26 mouse cellular contexts compared by ENCODE assay signal in genomic region chr6:146967836-146968235, GRCm38 (mm10). TPM values are rescaled to one million over a fixed set of nuclear protein-coding genes. Genes with fewer than 3 reads are reported as not detected.
A peak's percentile ranks its signal among the peaks of the same experiment; 100 is the strongest.
DNase-seq lines count a peak whose midpoint lies in the region; TF ChIP-seq lines count a peak whose summit lies in the region.
"Had no signal": no experiment of that assay in that cellular context is flagged by ENCODE, and none has a peak within 500 bp of the region (broad histone marks: within the 10 kb centered on the region; RNA-seq: fewer than 3 reads in every experiment).

No protein-coding gene starts in this region.

- no peak overlapping the region for H3K27ac ChIP-seq in heart, embryonic 10.5 days

- no peak for TF ChIP-seq POLR2A in myocyte (IDR thresholded peaks at IDR 0.05; ENCODE audit: insufficient read length, low read depth)

- no peaks in the 10 kb centered on the region for H3K27me3 ChIP-seq in heart, embryonic 10.5 days (ENCODE audit: insufficient read depth, poor library complexity, severe bottlenecking)
- H3K27me3 ChIP-seq in myocyte (ENCODE audit: control insufficient read depth, insufficient read depth, insufficient read length), result no peaks in the 10 kb centered on the region
- H3K27me3 ChIP-seq: CH12.LX, Patski had no signal

- H3K79me2 ChIP-seq in myocyte (ENCODE audit: control insufficient read depth, insufficient read depth), result peaks cover 98% of the 10 kb centered on the region

- H3K4me1 ChIP-seq in heart, embryonic 10.5 days, result peaks cover 40% of the 10 kb centered on the region

- DNase-seq in heart, adult 11 months, result peak; percentile 73
- no peak for DNase-seq in heart, adult 9 months (ENCODE audit: low spot score in 2 of 2)
- DNase-seq in heart, embryonic 10.5 days (ENCODE audit: low spot score), result peak; percentile 58
- DNase-seq in heart, adult 8-10 months (ENCODE audit: low spot score), result no peak
- no peak for DNase-seq in Muller cell, postnatal 12 days (ENCODE audit: inconsistent ontology term)
- DNase-seq: adrenal gland, adult 2 months; adrenal gland, adult 8-10 months; adrenal gland, postnatal 10 days; adrenal gland, postnatal 14 days; adrenal gland, postnatal 25 days; adrenal gland, postnatal 36 days; B cell, adult 2 months; cerebellum, adult 11 months; cerebellum, adult 11-12 months; cerebellum, adult 18-20 months; cerebellum, adult 2 months had no signal

- 0 out of 2 replicates have a peak, but pooled peaks cover 4% of the 10 kb centered on the region for H3K36me3 ChIP-seq in heart, embryonic 10.5 days
- H3K36me3 ChIP-seq in myocyte (ENCODE audit: control insufficient read depth, insufficient read depth), result peaks cover 8% of the 10 kb centered on the region
- H3K36me3 ChIP-seq: G1E had no signal

- no peak overlapping the region for H3K4me3 ChIP-seq in heart, embryonic 10.5 days
- H3K4me3 ChIP-seq in myocyte, result no peak overlapping the region

- 72% methylated on average over 6 of the region's 6 CpGs for WGBS in heart, embryonic 10.5 days

- peak overlapping the region; percentile 28 for H3K4me2 ChIP-seq in myocyte (ENCODE audit: low read depth)

- H3K9me3 ChIP-seq in heart, embryonic 10.5 days, result no peaks in the 10 kb centered on the region
- H3K9me3 ChIP-seq: G1E had no signal

- no peak overlapping the region for H3ac ChIP-seq in myocyte (ENCODE audit: control insufficient read depth, insufficient read length)

TF ChIP-seq in myocyte, 11 proteins besides CTCF, POLR2A, EP300 and RAD21:
- no peak for TF ChIP-seq MAX (IDR thresholded peaks at IDR 0.05; ENCODE audit: low read depth)
- no peak for TF ChIP-seq TCF12 (IDR thresholded peaks at IDR 0.05; ENCODE audit: insufficient read depth, poor library complexity, severe bottlenecking)
- no peak for TF ChIP-seq USF1 (IDR thresholded peaks at IDR 0.05; ENCODE audit: low read depth)
- TF ChIP-seq TCF3 (IDR thresholded peaks at IDR 0.05; ENCODE audit: insufficient read length, low read depth), result no peak
- no peak for TF ChIP-seq MYOG (IDR thresholded peaks at IDR 0.05; ENCODE audit: control insufficient read depth in 1 of 3, insufficient read depth in 1 of 3, insufficient read length in 2 of 3, low read depth in 2 of 3)
- TF ChIP-seq E2F4 (IDR thresholded peaks at IDR 0.05; ENCODE audit: insufficient read depth), result no peak
- no peak for TF ChIP-seq POLR2AphosphoS2 (IDR thresholded peaks at IDR 0.05; ENCODE audit: insufficient read length, low read depth)
- no peak for TF ChIP-seq SRF (IDR thresholded peaks at IDR 0.05; ENCODE audit: control insufficient read depth, insufficient read length, low read depth)
- no peak for TF ChIP-seq MYOD1 (IDR thresholded peaks at IDR 0.05; ENCODE audit: control insufficient read depth in 1 of 3, insufficient read length in 2 of 3, low read depth in 2 of 3)
- TF ChIP-seq REST (IDR thresholded peaks at IDR 0.05; ENCODE audit: insufficient read depth, insufficient read length), result no peak
- no peak for TF ChIP-seq CEBPB (IDR thresholded peaks at IDR 0.05; ENCODE audit: insufficient read depth, poor library complexity, severe bottlenecking)

RNA-seq across cellular contexts. Expression of gene 1700034J05Rik, which starts 13.6 kb away (rescaled TPM):
- 0.22 and 0.33 TPM in 2 replicates for polyA plus RNA-seq in heart, embryonic 10.5 days (2016; fragmentation: Nextera tagmentation; extraction: Ambion mirVana)
- total RNA-seq in heart, adult 8-10 months (2022), result not detected
- 0.02 TPM for polyA plus RNA-seq in myocyte (2012; fragmentation: generic; extraction: Trizol)
- total RNA-seq: adrenal gland, adult 18-20 months; adrenal gland, adult 2 months; adrenal gland, adult 8-10 months; adrenal gland, postnatal 10 days; adrenal gland, postnatal 14 days; adrenal gland, postnatal 25 days; adrenal gland, postnatal 36 days; adrenal gland, postnatal 4 days; CH12.LX; MEL had no signal
- polyA plus RNA-seq: activated CD4-positive, CD25-positive, alpha-beta regulatory T cell, adult 4 months; adrenal gland, adult 2 months; brain, embryonic 14.5 days; CD4-positive, CD25-positive, alpha-beta regulatory T cell, adult 4 months; cerebellum, adult 2 months; G1E; Patski had no signal

Comparison
In these comparisons a context has a peak if more than half of its experiments do, and no peak if none do; other contexts are left out.
1. DNase-seq: peak in heart, adult 11 months (single experiment) and heart, embryonic 10.5 days (single experiment); none in heart, adult 9 months (0 of 2), heart, adult 8-10 months (single experiment) and Muller cell, postnatal 12 days (single experiment).